Mouse (Mus musculus): ENCODE data around the gene Tram2.

- no peak for TF ChIP-seq POLR2A (IDR thresholded peaks at IDR 0.05; ENCODE audit: borderline replicate concordance, low read depth, low read length)
- no peak for TF ChIP-seq CTCF (IDR thresholded peaks at IDR 0.05; ENCODE audit: low read depth, low read length)
Measured at GRCm38 (mm10) chr1:21002246-21003142, 76.5 kb downstream of the Tram2 start.
